Mouse (Mus musculus) frontal cortex, postnatal 14 days (tissue): Measurements from ENCODE around the gene Sh3kbp1.
A peak's percentile ranks its signal among the peaks of the same experiment; 100 is the strongest.
"Not testable (repeated sequence)": the region's sequence is repeated elsewhere in the genome, so short reads cannot be mapped to it uniquely, and the experiment has no call there.

Source experiments
- DNase-seq, 2 experiments: peaks; one replicate each; pipeline ENCODE4 v3.0.0; 2022; ENCODE audit warnings: low spot score in 2 of 2

The Sh3kbp1 gene

GRCm38 (mm10) chrX:159626907-159627587, at the start of gene Sh3kbp1:
Gene Sh3kbp1 (plus strand): TSS chrX:159627272.
- DNase-seq = peak; percentile 26

- not testable (repeated sequence) for DNase-seq
These were observed 42.3 kb upstream of the Sh3kbp1 start for GRCm38 (mm10) chrX:159584738-159585137.

DNA sequence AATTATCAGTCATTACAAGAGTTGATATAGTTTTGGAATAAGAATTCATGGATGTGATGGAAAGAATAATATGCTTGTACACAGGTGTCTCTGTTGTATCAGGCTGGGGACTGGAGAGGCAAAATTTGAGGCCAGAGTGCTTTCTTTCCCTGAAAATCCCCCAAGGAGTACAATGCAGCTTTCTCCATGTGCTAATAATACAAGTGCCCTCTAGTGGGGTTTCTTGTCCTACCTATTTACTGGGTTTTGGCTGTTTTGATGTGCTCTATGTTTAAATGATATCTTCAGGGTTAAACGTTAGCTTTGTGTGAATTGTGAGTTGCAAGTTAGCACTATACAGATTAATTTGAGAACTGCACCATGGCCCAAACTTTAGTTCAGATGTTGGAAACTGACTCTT, 35.4 kb upstream of the Sh3kbp1 start:
- no peak for DNase-seq

DNA sequence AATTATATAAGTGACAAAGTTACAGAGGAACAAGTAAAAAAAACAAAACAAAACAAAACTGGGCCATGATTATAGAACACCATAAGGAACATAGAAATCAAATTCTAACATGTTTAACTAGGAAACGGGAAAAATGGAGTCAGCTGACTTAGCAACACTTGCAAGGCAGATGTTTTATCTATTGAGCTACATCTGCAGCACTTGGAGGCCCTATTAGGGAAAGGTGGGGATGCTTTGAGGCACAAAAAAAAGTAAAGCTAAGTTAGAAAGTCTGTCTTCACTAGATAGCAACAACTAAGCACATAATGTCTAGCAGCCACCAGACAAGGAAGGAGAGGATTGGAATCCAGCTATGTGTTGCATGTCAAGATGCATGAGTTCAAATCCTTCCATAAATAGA, 29.6 kb upstream of the Sh3kbp1 start:
- DNase-seq = no peak

DNA sequence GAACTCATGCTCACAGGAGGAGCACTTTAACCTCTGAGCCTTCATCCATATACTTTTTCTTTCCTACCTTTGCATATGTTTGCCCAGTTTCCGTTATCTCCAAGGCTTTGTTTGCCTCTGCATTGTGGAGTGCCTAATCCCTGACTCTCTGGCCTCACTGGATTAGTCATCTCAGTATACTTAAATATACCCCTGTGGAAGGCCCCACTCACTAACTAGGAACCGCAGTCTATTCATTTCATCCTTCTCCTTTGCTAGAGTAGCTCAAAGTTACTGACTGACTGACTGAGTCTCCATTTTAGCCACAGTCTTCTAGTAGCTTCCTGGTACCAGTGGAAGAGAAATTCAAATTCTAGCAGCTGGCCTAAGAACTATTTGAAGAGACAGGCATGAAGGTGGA, 22.2 kb upstream of the Sh3kbp1 start:
- DNase-seq = no peak

GRCm38 (mm10) chrX:159606936-159607335, 20.1 kb upstream of the Sh3kbp1 start:
- no peak for DNase-seq

DNA sequence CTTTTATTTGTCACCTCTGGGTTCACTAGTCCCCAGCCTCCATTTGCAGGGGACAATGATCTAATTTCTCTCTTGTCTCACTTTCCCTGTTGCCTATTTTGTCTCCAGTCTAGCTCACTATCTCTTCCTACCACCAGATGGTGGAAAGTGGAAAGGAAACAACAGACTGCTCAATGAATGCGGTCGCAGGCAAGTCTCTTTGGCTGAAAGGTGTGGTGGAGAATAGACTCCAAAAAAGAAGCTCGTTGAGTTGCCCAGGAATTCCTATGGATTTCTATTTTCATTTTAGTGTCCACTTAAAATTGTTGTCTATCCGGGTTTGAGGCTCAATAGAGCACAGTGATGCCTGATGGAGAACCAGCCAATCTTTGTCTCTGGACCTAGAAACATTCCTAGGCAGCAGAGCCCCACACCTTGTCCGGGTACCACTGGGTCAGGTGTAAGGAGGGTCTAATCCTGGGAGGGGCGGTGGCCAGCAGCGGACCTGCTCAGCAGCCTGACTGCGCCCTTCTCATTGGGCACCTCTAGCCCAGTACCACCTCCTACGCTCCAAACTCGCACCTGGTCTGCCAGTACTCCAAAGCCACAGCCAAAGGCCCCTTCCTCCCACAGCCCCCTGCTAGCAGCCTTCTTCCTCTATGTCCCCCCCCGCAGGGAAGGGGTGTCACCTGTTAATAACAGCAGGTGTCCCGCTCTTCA, 715 bp upstream of the Sh3kbp1 start:
- no peak for DNase-seq

GRCm38 (mm10) chrX:159627588-159628566, 805 bp downstream of the Sh3kbp1 start:
- peak in 1 of 2 experiments; percentile 15 for DNase-seq

DNA sequence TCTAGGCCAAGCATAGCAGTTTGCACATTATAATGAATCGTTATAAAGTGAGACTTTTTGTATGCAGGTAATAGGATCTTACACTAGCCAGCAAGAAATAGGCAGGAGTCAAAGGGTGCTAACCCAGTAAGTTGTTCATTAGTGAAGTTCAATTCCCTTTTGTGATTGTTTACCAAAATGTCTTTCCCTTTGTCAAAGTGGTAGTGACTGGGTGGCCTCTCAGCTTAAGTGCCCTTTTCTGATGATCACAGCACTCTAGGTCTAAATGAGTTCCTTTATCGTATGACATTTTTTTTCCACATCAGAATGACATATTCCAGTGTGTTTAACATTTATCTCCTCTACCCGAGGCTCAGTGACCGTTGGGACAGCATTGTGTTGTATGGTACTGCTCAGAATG, 1.6 kb downstream of the Sh3kbp1 start:
- no peak for DNase-seq

DNA sequence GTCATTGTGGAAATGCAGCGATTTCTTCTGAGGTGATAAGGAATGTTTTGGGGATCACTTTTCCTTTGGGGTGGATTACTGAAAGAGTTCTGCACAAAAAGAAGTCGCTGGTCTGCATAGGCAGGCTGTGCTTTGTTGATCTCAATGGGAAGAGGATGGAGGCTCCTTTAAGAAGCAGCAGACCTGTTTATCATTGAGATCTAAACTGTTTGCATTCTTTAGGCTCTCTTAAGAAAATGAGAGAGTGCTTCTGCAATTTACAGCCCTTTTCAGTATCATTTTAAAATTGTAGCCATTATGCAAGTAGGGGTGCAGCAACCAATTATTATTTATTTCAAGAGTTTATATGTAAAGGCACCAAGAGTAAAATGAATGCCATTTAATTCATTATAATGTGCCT, 2.1 kb downstream of the Sh3kbp1 start:
- DNase-seq = no peak

- DNase-seq = no peak
These were observed 11.6 kb downstream of the Sh3kbp1 start for GRCm38 (mm10) chrX:159638500-159639227.

DNA sequence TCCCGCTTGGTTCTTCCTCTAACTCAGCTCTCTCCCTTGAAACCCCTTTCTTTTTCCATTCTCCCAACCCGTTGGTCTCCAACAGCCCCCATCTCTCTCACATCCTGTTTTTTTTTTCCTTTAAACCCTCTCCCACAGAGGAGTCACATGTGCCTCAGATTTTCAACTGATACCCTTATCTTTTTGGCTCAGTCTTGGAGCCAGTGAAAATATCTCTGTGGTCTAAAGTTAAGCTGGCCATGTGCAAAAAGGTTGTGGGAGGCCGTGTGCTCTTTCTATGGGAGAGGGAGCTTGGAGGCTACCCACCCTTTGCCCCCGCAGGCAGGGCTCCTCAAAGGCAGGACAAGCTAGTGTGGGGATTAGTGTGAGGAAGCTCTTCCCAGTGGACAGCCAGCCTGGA, 12.9 kb downstream of the Sh3kbp1 start:
- DNase-seq = no peak

GRCm38 (mm10) chrX:159645314-159645713, 18.2 kb downstream of the Sh3kbp1 start:
- no peak for DNase-seq

DNA sequence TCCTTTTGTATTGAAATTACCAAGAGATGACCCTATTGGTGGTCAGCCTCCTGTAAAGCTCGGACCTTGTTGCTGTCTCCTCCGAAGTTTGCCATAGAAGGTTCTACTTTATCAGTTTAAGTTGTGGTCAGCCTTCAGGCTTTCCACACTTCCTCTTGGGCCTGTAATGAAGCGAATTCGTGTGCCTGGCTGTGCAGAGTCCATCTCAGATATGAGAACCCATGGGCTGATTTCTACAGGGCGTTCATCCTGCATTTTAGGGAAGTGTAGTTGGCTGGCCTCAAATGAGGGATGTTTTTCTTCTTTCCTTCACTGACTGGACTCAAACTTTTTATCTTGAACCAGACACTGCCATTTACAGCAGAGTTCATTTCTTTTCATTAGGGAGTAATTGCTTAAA, 20.5 kb downstream of the Sh3kbp1 start:
- no peak for DNase-seq

DNA sequence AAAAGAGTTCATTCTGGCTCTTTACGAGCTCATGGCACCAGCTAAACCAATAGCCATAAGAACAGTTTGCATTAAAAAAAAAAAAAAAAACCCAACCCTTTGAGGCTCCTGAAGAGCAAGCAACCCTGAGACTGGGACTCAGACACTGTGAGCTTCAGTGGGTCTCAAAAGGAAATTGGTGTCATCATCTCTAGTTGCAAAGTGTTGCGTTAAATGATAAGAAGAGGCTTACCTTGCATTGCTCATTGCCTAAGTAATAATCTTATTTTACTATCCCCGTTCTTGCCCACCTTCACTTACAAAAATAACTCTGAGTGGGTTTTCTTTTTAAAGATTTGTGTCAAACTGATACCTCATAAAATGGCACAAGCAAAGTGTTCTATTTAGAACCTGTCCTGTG, 21.5 kb downstream of the Sh3kbp1 start:
- DNase-seq = no peak

GRCm38 (mm10) chrX:159650130-159650678, 23.1 kb downstream of the Sh3kbp1 start:
- no peak for DNase-seq

- DNase-seq = no peak
These were observed 23.7 kb downstream of the Sh3kbp1 start for GRCm38 (mm10) chrX:159650727-159651126.

DNA sequence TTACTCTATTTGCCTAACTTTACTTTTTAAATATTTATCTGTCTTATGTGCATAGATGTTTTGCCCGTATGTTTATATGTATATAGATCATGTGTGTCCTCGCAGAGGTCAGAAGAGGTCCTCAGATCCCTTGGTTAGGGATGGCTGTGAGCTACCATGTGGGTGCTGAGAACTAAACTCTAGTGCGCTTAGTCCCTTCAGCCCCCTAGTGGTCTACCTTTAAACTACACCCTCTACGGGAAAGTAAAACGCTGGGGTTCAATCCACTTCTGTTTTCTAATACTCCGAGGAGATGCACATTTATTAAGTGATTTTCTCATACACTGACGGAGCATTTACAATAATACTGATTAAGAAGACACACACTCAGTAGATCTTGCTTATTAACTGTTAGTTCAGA, 44.3 kb downstream of the Sh3kbp1 start:
- no peak for DNase-seq

DNA sequence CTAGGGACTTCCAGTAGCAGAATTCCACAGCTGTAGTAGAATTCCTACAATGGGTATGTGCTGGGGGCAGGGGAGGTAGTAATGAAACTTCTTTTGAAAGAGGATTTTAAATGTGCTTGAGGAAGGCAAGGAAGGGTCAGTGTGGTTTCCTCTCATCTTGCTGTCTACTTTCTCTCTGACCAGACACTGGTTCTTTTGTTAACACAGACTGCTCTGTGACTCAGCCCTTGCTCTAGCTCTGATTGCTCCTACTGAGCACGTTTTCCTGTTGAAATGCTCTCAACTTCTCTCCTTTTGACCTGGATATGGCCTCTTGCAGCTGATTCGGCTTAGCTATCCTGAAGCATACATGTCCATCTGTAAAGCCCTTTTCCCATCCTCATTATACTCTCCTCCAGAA, 45.4 kb downstream of the Sh3kbp1 start:
- DNase-seq = no peak

DNA sequence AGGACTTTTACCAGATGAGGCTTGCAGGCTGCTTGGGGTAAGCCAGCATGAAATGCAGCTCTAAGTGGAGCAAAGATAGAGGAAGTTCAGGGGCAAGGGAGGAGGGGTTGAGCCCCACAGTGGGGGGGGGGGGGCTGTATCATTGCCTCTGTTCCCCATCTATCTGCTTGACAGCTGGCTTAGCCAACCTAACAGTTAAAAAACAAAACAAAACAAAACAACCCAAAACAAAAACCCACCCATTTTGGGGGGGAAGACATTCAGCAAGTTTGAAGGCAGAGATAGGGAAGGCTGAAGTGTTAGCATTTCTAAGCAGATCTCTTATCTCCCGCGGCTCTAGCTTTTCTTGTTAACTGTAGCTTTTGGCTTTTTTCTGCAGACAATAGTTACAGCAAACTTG, 49.2 kb downstream of the Sh3kbp1 start:
- no peak for DNase-seq

DNA sequence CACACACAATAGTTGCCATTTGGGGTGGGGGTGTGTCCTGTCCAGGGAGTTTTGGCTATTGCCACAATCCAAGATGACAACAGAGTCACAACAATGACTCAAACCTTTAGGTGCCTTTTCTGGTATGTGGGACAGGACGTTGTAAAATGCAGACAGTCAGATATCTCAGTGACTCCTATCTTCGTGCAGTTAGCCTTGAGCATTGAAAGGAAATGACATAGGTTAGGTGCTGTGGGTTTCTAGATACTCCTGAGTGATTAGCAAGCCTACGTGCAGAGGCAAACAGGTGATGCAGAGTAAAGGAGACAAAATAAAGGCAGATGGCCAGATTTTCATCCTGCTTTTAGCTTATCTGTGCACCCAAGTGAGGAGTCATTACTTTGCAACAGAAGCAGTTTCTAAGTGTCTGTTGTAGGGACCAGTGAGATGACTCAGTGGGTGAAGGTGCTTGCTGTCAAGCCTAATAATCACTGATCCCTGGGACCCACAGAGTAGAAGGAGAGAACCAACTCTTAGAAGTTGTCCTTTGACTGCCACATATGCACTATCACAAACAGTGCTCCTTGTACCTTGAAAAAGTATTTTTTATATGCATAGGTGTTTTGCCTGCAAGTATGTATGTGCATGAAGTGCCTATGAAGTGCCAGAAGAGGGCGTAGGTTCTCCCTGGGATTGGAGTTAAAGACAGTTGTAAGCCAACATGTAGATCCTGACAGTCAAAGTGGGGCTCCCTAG, 50.7 kb downstream of the Sh3kbp1 start:
- DNase-seq = no peak
